ENCODE assay signal across 17 mouse cellular contexts in the genomic region with DNA sequence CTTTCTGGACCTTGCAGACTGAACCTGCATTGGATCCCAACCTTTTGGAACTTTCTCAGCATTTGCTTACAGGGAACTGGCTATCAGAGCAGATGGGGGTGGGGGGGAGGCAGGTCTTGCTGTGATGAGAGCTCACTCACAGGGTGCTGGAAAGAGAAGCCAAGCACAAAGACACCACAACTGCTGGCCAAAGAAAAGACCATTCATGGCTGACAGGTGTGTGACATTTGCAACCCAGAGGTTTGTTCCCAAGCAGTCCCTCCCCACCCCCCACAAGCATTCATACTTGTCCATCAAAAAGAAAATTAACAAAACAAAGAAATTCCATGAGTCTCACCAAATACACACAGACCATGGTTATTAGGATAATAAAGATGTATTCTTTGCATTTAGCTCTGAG.
"Had no signal": no experiment of that assay in that cellular context is flagged by ENCODE, and none has a peak within 500 bp of the region (broad histone marks: within the 10 kb centered on the region; RNA-seq: fewer than 3 reads in every experiment).

No protein-coding gene starts in this region.

- H3K27ac ChIP-seq: neural tube, embryonic 12.5 days; neural tube, embryonic 13.5 days; neural tube, embryonic 15.5 days; stomach, embryonic 15.5 days; stomach, postnatal 0 days had no signal

- H3K36me3 ChIP-seq: neural tube, embryonic 12.5 days; neural tube, embryonic 13.5 days; neural tube, embryonic 15.5 days; stomach, embryonic 15.5 days had no signal

- H3K4me1 ChIP-seq: neural tube, embryonic 12.5 days; neural tube, embryonic 13.5 days; neural tube, embryonic 15.5 days; stomach, embryonic 15.5 days had no signal

- H3K4me3 ChIP-seq: neural tube, embryonic 12.5 days; neural tube, embryonic 13.5 days; neural tube, embryonic 15.5 days; stomach, embryonic 15.5 days had no signal

- H3K4me2 ChIP-seq: neural tube, embryonic 12.5 days; neural tube, embryonic 13.5 days; neural tube, embryonic 15.5 days; stomach, embryonic 15.5 days had no signal

- H3K9ac ChIP-seq: neural tube, embryonic 12.5 days; neural tube, embryonic 13.5 days; neural tube, embryonic 15.5 days; stomach, embryonic 15.5 days had no signal

- H3K9me3 ChIP-seq: neural tube, embryonic 12.5 days; neural tube, embryonic 13.5 days; neural tube, embryonic 15.5 days; stomach, embryonic 15.5 days had no signal

- H3K27me3 ChIP-seq: neural tube, embryonic 12.5 days; neural tube, embryonic 13.5 days; neural tube, embryonic 15.5 days; stomach, embryonic 15.5 days had no signal

- DNase-seq: retina, postnatal 1 day; right cerebral cortex, adult 18-20 months; right cerebral cortex, postnatal 14 days; right cerebral cortex, postnatal 25 days; right cerebral cortex, postnatal 4 days; spleen, adult 18-20 months; thymus, adult 18-20 months; thymus, adult 2 months; thymus, postnatal 14 days; thymus, postnatal 25 days; thymus, postnatal 36 days; thymus, postnatal 4 days had no signal
